30 mouse cellular contexts compared by ENCODE assay signal in the genomic region with DNA sequence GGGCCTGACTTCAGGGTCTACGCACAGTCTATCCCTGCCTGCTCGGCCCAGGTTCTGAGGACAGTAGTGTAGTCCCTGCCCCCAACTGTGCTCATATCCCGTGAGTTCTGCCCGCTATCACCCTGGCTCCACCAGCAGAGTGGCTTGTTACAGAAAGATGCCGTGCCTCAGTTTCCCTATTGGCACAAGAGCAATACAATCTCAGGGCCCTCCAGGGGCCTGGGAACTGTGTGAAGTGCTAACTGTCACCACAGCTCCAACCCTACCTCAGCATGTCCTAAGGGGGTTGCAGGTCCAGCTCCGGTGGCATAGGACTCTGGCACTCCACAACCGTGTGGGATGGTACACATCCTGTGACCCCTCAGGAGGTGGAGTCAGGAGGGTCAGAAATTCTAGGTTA. TPM values are rescaled to one million over a fixed set of nuclear protein-coding genes. Genes with fewer than 3 reads are reported as not detected.
"Had no signal": no experiment of that assay in that cellular context is flagged by ENCODE, and none has a peak within 500 bp of the region (broad histone marks: within the 10 kb centered on the region; RNA-seq: fewer than 3 reads in every experiment).

No protein-coding gene starts in this region.

- H3K36me3 ChIP-seq: heart, embryonic 13.5 days; heart, embryonic 15.5 days; hindbrain, embryonic 12.5 days; intestine, embryonic 15.5 days; limb, embryonic 10.5 days; limb, embryonic 12.5 days; liver, embryonic 13.5 days; liver, embryonic 15.5 days had no signal

- H3K4me3 ChIP-seq: heart, adult 2 months; heart, embryonic 13.5 days; heart, embryonic 15.5 days; hindbrain, embryonic 12.5 days; intestine, embryonic 15.5 days; limb, embryonic 10.5 days; limb, embryonic 12.5 days; liver, embryonic 13.5 days; liver, embryonic 15.5 days had no signal

- ATAC-seq: hindbrain, embryonic 16.5 days; inflammation-experienced regulatory T-cells, adult 6 months; intestine, embryonic 15.5 days; intestine, postnatal 0 days; liver, postnatal 0 days had no signal

- H3K9ac ChIP-seq: heart, embryonic 13.5 days; heart, embryonic 15.5 days; hindbrain, embryonic 12.5 days; hindbrain, embryonic 14.5 days; intestine, embryonic 15.5 days; limb, embryonic 12.5 days; liver, embryonic 13.5 days; liver, embryonic 15.5 days; liver, postnatal 0 days had no signal

- H3K9me3 ChIP-seq: heart, embryonic 13.5 days; heart, embryonic 15.5 days; hindbrain, embryonic 12.5 days; intestine, embryonic 15.5 days; limb, embryonic 10.5 days; limb, embryonic 12.5 days; liver, embryonic 13.5 days; liver, embryonic 15.5 days had no signal

- H3K27ac ChIP-seq: heart, adult 2 months; heart, embryonic 13.5 days; heart, embryonic 15.5 days; hindbrain, embryonic 12.5 days; hindbrain, embryonic 14.5 days; intestine, embryonic 15.5 days; limb, embryonic 10.5 days; limb, embryonic 12.5 days; liver, embryonic 13.5 days; liver, embryonic 15.5 days had no signal

- H3K4me2 ChIP-seq: heart, embryonic 11.5 days; heart, embryonic 13.5 days; heart, embryonic 15.5 days; hindbrain, embryonic 12.5 days; hindbrain, embryonic 14.5 days; intestine, embryonic 15.5 days; limb, embryonic 12.5 days; liver, embryonic 11.5 days; liver, embryonic 13.5 days; liver, embryonic 15.5 days had no signal

- DNase-seq: gastrocnemius, postnatal 14 days; gastrocnemius, postnatal 36 days; heart, adult 11 months; heart, adult 2 months; heart, postnatal 14 days; heart, postnatal 36 days; kidney, adult 18-20 months; kidney, adult 8-10 months; kidney, postnatal 10 days; kidney, postnatal 25 days; kidney, postnatal 4 days; liver; liver, embryonic 13.5 days; liver, postnatal 0 days had no signal

- H3K4me1 ChIP-seq: heart, embryonic 13.5 days; heart, embryonic 15.5 days; intestine, embryonic 15.5 days; limb, embryonic 12.5 days; liver, embryonic 13.5 days; liver, embryonic 15.5 days had no signal

RNA-seq across cellular contexts. Expression of a gene that starts 36.9 kb away (rescaled TPM):
- total RNA-seq: hematopoietic stem cell, adult 5-6 weeks had no signal
- polyA plus RNA-seq: heart, embryonic 13.5 days; heart, embryonic 15.5 days; heart, postnatal 0 days; inflammation-experienced regulatory T-cells, adult 6 months; intestine, postnatal 0 days; kidney, embryonic 16.5 days; limb, embryonic 10.5 days; limb, embryonic 12.5 days; liver, embryonic 11.5 days; liver, embryonic 13.5 days; liver, embryonic 15.5 days; liver, postnatal 0 days had no signal
